Mouse (Mus musculus) heart, embryonic 16.5 days (tissue): ENCODE measurements around the gene Fam50b. TPM values are rescaled to one million over a fixed set of nuclear protein-coding genes. Genes with fewer than 3 reads are reported as not detected.

Experiments
- polyA plus RNA-seq: library from polyadenylated mRNA; unstranded; fragments of >200 nt; fragmentation: Nextera tagmentation; extraction: Ambion mirVana; gene quantifications from 2 replicates; pipeline ENCODE4 v1.2.1, GENCODE M21; 2015

Gene Fam50b
- polyA plus RNA-seq, 1 experiment from 2014 or later, result not detected

Other genes starting within 250 kb of the Fam50b start
- 19.3 and 21.2 TPM in 2 replicates for gene Pxdc1, start 81.4 kb upstream of the Fam50b start, polyA plus RNA-seq
- gene Prpf4b, start 140.5 kb downstream of the Fam50b start, polyA plus RNA-seq, result 39.4 and 40.2 TPM in 2 replicates
- 1.5 and 1.6 TPM in 2 replicates for gene Fam217a, start 189.5 kb downstream of the Fam50b start, polyA plus RNA-seq
- not detected in 2 replicates for gene 4933417A18Rik, start 189.6 kb downstream of the Fam50b start, polyA plus RNA-seq
- gene Eci3, start 229.0 kb downstream of the Fam50b start, polyA plus RNA-seq, result 0.29 and 0.42 TPM in 2 replicates